Mouse (Mus musculus) urinary bladder, postnatal 0 days (tissue): ENCODE measurements around the gene Alg14. TPM values are rescaled to one million over a fixed set of nuclear protein-coding genes. Genes with fewer than 3 reads are reported as not detected.

ENCODE experiments used
- polyA plus RNA-seq: library from polyadenylated mRNA; unstranded; fragments of >200 nt; fragmentation: Nextera tagmentation; extraction: Ambion mirVana; gene quantifications from 2 replicates; pipeline ENCODE4 v1.2.1, GENCODE M21; 2015

The Alg14 gene
- polyA plus RNA-seq: 30.7 and 31.7 TPM in 2 replicates

DNA sequence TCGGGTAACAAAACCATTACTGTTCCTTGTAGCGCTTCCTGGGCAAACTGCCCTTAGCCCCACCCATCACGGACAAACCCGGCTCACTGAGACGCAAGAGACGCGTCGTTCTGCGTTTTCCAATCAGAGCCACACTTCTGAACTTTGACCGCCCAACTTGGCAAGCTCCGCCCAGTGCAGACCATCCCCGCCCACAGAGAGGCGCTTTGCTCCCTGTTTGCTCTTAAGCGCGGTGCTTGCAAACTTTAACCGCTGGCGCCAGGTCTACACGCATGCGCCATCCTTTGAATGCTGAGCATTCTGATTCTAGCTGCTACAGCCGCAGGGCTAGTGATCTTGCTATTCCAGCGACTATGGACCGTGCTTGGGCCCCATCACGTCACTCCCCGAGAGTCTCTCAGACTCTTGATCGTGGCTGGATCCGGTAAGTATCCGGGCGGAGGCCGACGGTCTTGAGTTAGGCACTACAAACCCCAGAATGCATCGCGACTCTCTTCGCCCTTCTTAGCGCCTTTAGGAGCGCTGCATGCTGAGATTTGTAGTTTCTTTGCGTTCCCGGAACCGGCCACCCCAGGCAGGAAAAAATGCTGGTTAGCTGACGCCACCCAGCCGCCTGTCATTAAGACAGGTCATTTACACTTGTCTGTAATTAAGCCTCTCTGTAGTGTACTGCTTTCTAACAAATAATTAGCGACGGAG, at the start of gene Alg14:
Gene Alg14 (plus strand): TSS at position 214 of the 699 bp plus-strand sequence.

GRCm38 (mm10) chr3:121282998-121283397, 8.6 kb upstream of the Alg14 start, which contains the start of gene Tmem56:
Tmem56 (minus strand) TSS chr3:121283098.

Other genes with a start within 250 kb of the Alg14 start
- 3.0 and 3.2 TPM in 2 replicates for gene Rwdd3, start 120.1 kb upstream of the Alg14 start, polyA plus RNA-seq
- 3.9 and 5.1 TPM in 2 replicates for gene Tmem56, start 8.7 kb upstream of the Alg14 start, polyA plus RNA-seq
- gene Cnn3, start 134.7 kb downstream of the Alg14 start, polyA plus RNA-seq: 410 and 558 TPM in 2 replicates
- 8.0 and 10.4 TPM in 2 replicates for gene Slc44a3, start 240.6 kb downstream of the Alg14 start, polyA plus RNA-seq